Mouse (Mus musculus) limb, embryonic 12.5 days (tissue): ENCODE measurements at regions not wholly inside any gene's neighbourhood (a gene's known extent, or its start where the extent isn't known, plus 50 kb on each side); places are given as distances from the start of the nearest gene placed in this dataset.

Source experiments
- ATAC-seq: fragments of 200-750 bp; cut with Nextera tagmentation; 2 replicates; pipeline ENCODE4 v1.8.0; 2017; ENCODE audit warnings: low read depth, moderate TSS enrichment; ENCODE audit not compliant: insufficient number of reproducible peaks, insufficient read depth, low FRiP score, low TSS enrichment
- H3K27ac ChIP-seq: fragments of 300-500 bp; sonication (generic); 2 replicates; pipeline ENCODE4 v1.5.1; 2016; ENCODE audit warnings: mild to moderate bottlenecking, moderate library complexity
- H3K27me3 ChIP-seq: fragments of 300-500 bp; sonication (generic); 2 replicates; pipeline ENCODE4 v1.6.1; 2016; ENCODE audit warnings: mild to moderate bottlenecking, moderate library complexity
- H3K36me3 ChIP-seq: fragments of 300-500 bp; sonication (generic); 2 replicates; pipeline ENCODE4 v1.6.1; 2016; ENCODE audit warnings: mild to moderate bottlenecking, moderate library complexity
- H3K4me1 ChIP-seq: fragments of 300-500 bp; sonication (generic); replicated peaks from 2 replicates; pipeline ENCODE4 v1.6.1; 2016
- H3K4me2 ChIP-seq: fragments of 300-500 bp; sonication (generic); 2 replicates; pipeline ENCODE4 v1.6.1; 2016; ENCODE audit warnings: mild to moderate bottlenecking, moderate library complexity
- H3K4me3 ChIP-seq: fragments of 300-500 bp; sonication (generic); replicated peaks from 2 replicates; pipeline ENCODE4 v1.5.1; 2016; ENCODE audit warnings: mild to moderate bottlenecking
- H3K9ac ChIP-seq: fragments of 300-500 bp; sonication (generic); replicated peaks from 2 replicates; pipeline ENCODE4 v1.6.1; 2016; ENCODE audit warnings: mild to moderate bottlenecking, moderate library complexity
- H3K9me3 ChIP-seq: fragments of 300-500 bp; sonication (generic); 2 replicates; pipeline ENCODE4 v1.6.1; 2016; ENCODE audit warnings: mild to moderate bottlenecking, moderate library complexity
- WGBS: fragments of 180-500 bp; shearing (Covaris S2); methylation state at CpG from one replicate; pipeline ENCODE4 v1.1.7; 2016; 5-methylcytosine and 5-hydroxymethylcytosine counted together

DNA sequence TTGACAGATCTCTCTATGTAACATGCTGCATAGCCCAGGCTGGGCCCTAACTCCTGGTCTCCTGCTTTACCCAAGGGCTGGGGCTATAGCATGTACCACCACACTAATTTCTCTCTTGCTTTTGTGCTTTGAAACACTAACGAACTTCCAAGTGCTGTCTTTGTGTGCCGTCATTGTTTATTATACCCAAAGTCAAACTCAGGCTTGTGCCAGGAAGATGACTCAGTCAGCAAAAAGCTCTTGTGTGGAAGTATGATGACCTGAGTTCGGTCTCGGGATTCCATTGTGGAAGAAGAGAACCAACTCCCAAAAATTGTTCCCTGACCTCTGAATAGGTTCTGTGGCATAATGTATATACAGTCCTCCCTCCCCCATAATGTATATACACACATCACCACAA, 84.1 kb upstream of the Syt6 start:
- H3K4me2 ChIP-seq, result no peak overlapping the region
- H3K4me1 ChIP-seq, result peaks cover 16% of the 10 kb centered on the region
- no peaks in the 10 kb centered on the region for H3K9me3 ChIP-seq
- WGBS, result 86% methylated on average over 4 of the region's 4 CpGs
- H3K4me3 ChIP-seq, result no peak overlapping the region
- H3K27me3 ChIP-seq, result no peaks in the 10 kb centered on the region
- no peak overlapping the region for H3K9ac ChIP-seq
- ATAC-seq, result no peak
- no peaks in the 10 kb centered on the region for H3K36me3 ChIP-seq
- no peak overlapping the region for H3K27ac ChIP-seq

DNA sequence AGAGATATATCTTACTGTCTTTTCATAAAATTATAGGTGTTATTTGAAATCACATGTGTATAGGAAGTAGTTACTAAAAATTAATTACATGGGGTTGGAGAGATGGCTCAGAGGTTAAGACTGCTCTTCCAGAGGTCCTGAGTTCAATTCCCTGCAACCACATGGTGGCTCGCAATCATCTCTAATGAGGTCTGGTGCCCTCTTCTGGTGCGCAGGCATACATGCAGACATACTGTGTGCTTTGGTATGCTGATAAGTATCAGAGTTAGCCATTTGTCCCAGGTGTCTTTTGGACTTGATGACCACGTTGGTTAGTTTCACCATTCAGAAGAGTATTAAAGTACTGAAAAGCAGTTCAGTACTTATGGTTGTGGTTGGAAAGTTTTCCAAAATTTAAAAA, 82.8 kb upstream of the Syt6 start:
- Histone ChIP-seq H3K27ac (no peak overlapping the region), H3K9me3 (no peaks in the 10 kb centered on the region), H3K4me3 (no peak overlapping the region), H3K4me2 (no peak overlapping the region), H3K4me1 (peaks cover 12% of the 10 kb centered on the region), H3K27me3 (no peaks in the 10 kb centered on the region), H3K9ac (no peak overlapping the region), H3K36me3 (no peaks in the 10 kb centered on the region)
- WGBS, result 89% methylated on average over 3 of the region's 3 CpGs
- no peak for ATAC-seq

DNA sequence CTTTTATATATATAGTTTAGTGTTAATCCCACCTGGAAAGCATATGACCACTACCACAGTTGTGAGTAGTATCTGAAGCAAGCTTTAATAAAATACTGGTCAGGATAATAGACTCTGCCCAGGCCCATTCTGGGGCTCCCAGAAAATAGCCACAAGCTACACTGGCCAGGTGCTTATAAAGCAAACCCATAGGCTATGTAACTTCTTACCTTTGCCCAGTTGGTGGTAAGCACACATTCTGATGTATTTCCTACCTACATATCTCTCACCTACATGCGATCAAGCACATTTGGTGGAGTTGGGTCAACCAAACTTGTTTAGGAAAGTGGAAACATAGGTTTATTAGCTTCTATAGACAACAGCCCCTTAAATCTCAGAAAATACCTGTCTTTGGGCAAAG, 81.4 kb upstream of the Syt6 start:
- H3K9ac ChIP-seq, result no peak overlapping the region
- no peaks in the 10 kb centered on the region for H3K9me3 ChIP-seq
- no peak overlapping the region for H3K4me2 ChIP-seq
- H3K27ac ChIP-seq, result no peak overlapping the region
- no peak overlapping the region for H3K4me3 ChIP-seq
- no peaks in the 10 kb centered on the region for H3K36me3 ChIP-seq
- ATAC-seq, result no peak
- 92% methylated on average over 1 of the region's 1 CpGs for WGBS
- no peaks in the 10 kb centered on the region for H3K27me3 ChIP-seq
- H3K4me1 ChIP-seq, result peaks cover 12% of the 10 kb centered on the region

DNA sequence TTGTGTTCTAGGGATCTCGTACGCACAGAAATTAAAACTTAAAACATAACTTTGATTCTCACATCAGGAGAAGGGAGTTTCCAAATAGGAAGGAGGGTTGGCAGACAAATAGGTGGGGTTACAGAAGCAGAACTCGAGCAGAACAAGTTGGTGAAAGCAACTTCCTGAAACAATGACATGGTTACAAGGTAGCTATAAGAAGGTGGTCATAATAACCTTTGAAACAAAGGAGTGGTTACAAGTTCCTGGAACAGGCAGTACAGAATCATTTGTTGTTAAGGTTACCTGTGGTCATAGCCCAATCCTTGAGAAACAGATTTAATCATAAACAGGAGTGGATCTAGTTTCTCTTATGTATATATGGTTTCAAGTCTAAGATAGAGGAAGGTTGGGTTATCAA, 81.0 kb upstream of the Syt6 start:
- no peak overlapping the region for H3K4me2 ChIP-seq
- H3K9ac ChIP-seq, result no peak overlapping the region
- H3K27me3 ChIP-seq, result no peaks in the 10 kb centered on the region
- WGBS, result 85% methylated on average over 3 of the region's 3 CpGs
- peaks cover 12% of the 10 kb centered on the region for H3K4me1 ChIP-seq
- H3K4me3 ChIP-seq, result no peak overlapping the region
- ATAC-seq, result no peak
- no peaks in the 10 kb centered on the region for H3K9me3 ChIP-seq
- H3K27ac ChIP-seq, result no peak overlapping the region
- H3K36me3 ChIP-seq, result no peaks in the 10 kb centered on the region

DNA sequence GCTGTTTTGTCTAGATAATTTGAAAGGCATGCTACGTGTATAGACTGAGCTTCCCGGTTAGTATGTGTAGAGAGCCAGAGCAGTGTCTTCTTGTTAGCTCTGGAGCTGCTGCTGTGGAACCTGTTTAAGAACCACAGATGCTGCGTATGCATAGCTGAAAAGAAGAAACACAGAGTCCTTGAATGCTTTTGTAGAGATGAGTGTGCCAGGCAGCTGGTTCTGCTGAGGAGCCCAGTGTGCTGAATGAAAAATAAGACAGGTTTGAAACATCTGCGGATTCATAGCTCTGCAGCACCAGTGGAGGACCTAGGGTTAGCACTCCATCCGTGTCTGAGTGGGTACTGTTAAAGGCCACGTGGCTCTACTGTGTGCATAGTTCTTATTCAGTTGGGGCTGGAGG, 78.9 kb upstream of the Syt6 start:
- H3K4me1 ChIP-seq, result peaks cover 16% of the 10 kb centered on the region

DNA sequence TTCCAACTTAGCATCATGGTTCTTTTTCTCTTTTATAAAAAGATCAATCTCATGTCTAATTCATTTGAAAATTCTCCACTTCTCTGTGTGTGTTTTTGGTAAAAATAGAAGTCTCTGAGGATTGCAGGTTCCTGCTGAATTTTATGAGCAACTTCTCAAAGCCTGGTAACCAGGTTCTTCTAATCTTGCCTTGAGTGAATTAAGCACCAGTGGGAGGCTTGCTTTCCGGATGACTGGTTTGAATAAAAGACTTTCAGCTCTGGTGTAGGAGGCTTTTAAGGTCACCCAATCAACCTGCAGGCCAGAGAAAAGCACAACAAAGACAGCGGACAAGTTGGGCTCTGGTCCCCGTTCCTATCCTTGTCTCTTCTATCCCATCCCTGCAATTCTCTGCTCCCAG, 78.3 kb upstream of the Syt6 start:
- 58% methylated on average over 3 of the region's 3 CpGs for WGBS
- no peak for ATAC-seq

More for the DNA sequence above, 78.9 kb upstream of the Syt6 start:
- Histone ChIP-seq H3K9ac (no peak overlapping the region), H3K9me3 (no peaks in the 10 kb centered on the region), H3K36me3 (no peaks in the 10 kb centered on the region), H3K4me3 (no peak overlapping the region), H3K4me2 (no peak overlapping the region), H3K27me3 (no peaks in the 10 kb centered on the region), H3K27ac (no peak overlapping the region)
- WGBS, result 89% methylated on average over 6 of the region's 6 CpGs
- ATAC-seq, result no peak

DNA sequence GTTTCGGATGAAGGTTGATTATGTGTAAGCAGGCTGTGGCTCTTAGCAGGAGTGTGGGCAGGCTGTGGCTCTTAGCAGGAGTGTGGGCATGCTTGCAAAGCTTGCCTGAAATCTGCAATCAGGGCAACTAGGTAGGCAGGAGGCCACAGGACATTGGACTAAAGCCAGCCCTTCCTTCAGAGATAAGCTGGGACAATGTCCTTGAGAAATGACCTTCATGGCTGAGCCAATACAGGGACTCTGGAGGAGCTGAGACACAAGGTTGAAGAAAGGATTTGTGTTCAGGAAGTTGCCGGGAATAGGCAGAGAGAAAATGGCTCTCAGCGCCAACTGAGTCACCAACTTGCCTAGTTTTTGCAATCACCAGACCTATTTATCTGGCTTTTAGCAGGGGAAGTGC, 77.3 kb upstream of the Syt6 start:
- ATAC-seq, result no peak
- WGBS, result 88% methylated on average over 3 of the region's 3 CpGs
- Histone ChIP-seq H3K4me2 (no peak overlapping the region), H3K27me3 (no peaks in the 10 kb centered on the region), H3K4me3 (no peak overlapping the region), H3K9me3 (no peaks in the 10 kb centered on the region), H3K9ac (no peak overlapping the region), H3K4me1 (peaks cover 13% of the 10 kb centered on the region), H3K27ac (no peak overlapping the region), H3K36me3 (no peaks in the 10 kb centered on the region)

More for the DNA sequence above, 78.3 kb upstream of the Syt6 start:
- Histone ChIP-seq H3K27ac (no peak overlapping the region), H3K9me3 (no peaks in the 10 kb centered on the region), H3K4me2 (no peak overlapping the region), H3K9ac (no peak overlapping the region), H3K27me3 (no peaks in the 10 kb centered on the region), H3K4me1 (peaks cover 16% of the 10 kb centered on the region), H3K4me3 (no peak overlapping the region), H3K36me3 (no peaks in the 10 kb centered on the region)

DNA sequence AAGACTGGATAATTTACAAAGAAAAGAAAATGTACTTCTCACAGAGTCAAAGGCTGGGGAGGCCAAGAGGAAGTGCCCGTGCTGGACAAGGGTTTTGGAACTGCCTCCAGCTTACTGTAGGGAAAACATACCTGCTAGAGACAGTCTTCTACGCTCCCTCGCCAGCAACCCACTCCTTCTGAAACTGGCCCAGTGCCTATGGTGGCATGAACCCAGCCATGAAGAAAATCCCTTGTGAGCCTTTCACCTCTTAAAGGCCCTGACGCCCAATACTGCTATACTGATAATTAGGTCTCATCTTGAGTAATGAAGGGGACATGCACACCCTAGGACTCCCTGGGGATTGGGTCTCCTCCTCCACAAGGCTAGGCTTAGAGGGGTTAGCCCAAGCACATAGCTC, 76.6 kb upstream of the Syt6 start:
- H3K36me3 ChIP-seq, result no peaks in the 10 kb centered on the region
- H3K4me2 ChIP-seq, result no peak overlapping the region
- 90% methylated on average over 4 of the region's 4 CpGs for WGBS
- no peak overlapping the region for H3K4me3 ChIP-seq
- H3K4me1 ChIP-seq, result peaks cover 8% of the 10 kb centered on the region
- ATAC-seq, result no peak
- no peak overlapping the region for H3K9ac ChIP-seq
- no peaks in the 10 kb centered on the region for H3K27me3 ChIP-seq
- H3K27ac ChIP-seq, result no peak overlapping the region
- no peaks in the 10 kb centered on the region for H3K9me3 ChIP-seq

DNA sequence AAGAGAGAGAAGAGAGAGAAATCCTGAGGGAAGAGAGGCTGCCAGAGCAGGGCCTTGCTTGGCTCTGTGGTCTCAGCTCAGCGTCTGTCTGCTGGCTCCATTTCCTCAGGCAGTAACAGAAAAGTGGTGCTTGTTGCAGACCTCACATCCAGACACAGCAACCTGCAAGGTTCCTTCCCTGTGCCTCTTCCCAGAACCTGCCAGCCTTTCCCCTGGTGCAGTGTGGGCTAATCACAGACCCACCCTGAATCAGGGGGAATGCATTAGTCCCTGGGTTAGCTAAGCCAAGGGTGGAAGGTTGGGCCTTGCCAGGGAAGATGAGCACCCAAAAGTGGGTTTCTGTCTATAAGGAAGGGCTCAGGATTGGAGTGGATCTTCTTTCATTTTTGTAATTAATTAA, 75.2 kb upstream of the Syt6 start:
- Histone ChIP-seq H3K9ac (no peak overlapping the region), H3K4me2 (no peak overlapping the region), H3K27me3 (no peaks in the 10 kb centered on the region), H3K36me3 (no peaks in the 10 kb centered on the region), H3K4me1 (peaks cover 8% of the 10 kb centered on the region), H3K27ac (no peak overlapping the region), H3K9me3 (no peaks in the 10 kb centered on the region), H3K4me3 (no peak overlapping the region)
- ATAC-seq, result no peak
- 21% methylated on average over 1 of the region's 1 CpGs for WGBS

DNA sequence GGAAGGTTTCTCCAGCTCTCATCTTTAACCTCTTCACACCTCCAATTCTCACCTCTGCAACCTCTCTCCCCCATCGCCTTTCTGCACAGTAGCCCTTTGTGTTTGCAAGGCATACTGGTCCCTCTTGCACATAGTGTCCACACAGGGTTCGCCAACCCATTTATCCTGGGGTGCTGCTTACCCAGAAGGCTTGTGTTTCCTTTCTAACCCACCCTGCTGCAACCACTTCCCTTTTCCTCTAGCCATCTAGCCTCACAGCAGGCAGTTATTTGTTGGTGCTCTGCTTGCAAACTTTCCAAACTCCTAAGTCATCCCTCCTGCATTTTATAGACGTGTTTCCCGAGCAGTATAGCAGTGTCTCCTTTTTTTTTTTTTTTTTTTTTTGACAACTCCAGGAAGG, 74.7 kb upstream of the Syt6 start:
- H3K36me3 ChIP-seq, result no peaks in the 10 kb centered on the region
- 39% methylated on average over 4 of the region's 4 CpGs for WGBS
- H3K9ac ChIP-seq, result no peak overlapping the region
- no peak overlapping the region for H3K4me3 ChIP-seq
- H3K27ac ChIP-seq, result no peak overlapping the region
- no peak for ATAC-seq
- no peaks in the 10 kb centered on the region for H3K9me3 ChIP-seq
- no peak overlapping the region for H3K4me2 ChIP-seq
- H3K27me3 ChIP-seq, result no peaks in the 10 kb centered on the region
- peaks cover 8% of the 10 kb centered on the region for H3K4me1 ChIP-seq

DNA sequence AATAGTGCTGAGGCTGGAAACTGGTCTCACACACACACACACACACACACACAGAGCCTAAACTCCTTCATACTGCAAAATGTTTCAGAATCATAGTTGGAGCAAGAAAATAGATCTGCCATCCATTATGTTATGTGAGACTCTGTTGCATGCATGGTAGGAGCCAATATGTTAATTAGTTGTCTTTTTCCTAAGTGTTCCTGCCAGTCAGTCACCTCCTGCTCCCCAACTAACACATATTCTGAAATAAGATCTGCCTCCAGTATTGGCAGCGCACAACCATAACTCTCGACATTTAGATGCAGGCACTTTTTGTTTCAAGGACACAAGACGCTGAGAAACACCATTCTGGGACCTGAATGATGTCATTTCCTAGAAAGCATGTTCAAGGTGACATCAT, 70.9 kb upstream of the Syt6 start:
- Histone ChIP-seq H3K27ac (no peak overlapping the region), H3K36me3 (no peaks in the 10 kb centered on the region), H3K9me3 (no peaks in the 10 kb centered on the region), H3K27me3 (no peaks in the 10 kb centered on the region), H3K4me3 (no peak overlapping the region), H3K9ac (no peak overlapping the region), H3K4me2 (no peak overlapping the region), H3K4me1 (peaks cover 4% of the 10 kb centered on the region; the same call in 1 of the 2 replicates)
- WGBS, result 79% methylated on average over 3 of the region's 3 CpGs
- no peak for ATAC-seq

DNA sequence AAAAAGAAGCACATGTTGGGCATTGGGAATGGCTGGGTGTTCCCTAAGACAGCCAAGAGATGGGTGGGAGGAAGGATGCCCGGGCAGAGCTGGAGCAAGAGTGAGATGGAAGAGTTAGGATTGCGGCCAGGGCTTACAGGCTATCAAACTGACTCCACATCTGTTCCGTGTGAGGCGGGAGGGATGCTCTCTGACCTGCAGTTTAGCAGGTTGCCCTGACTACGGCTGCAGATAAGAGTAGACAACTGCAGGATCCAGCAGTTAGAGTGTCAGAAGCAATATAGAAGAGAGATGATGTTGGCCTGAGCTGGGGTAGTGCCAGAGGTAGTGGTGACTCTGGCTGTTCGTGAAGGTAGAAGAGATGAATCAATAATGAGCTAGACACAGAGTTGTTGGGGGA, 61.6 kb upstream of the Syt6 start:
- no peaks in the 10 kb centered on the region; the same call in 1 of the 2 replicates for H3K27me3 ChIP-seq
- H3K4me2 ChIP-seq, result no peak overlapping the region
- WGBS, result 66% methylated on average over 6 of the region's 6 CpGs
- H3K9ac ChIP-seq, result no peak overlapping the region
- no peak overlapping the region for H3K27ac ChIP-seq
- H3K36me3 ChIP-seq, result no peaks in the 10 kb centered on the region
- no peaks in the 10 kb centered on the region for H3K4me1 ChIP-seq
- no peaks in the 10 kb centered on the region for H3K9me3 ChIP-seq
- ATAC-seq, result no peak
- H3K4me3 ChIP-seq, result no peak overlapping the region
